Mouse (Mus musculus): ENCODE results near the gene Kdm4a.
A peak's percentile ranks its signal among the peaks of the same experiment; 100 is the strongest.

The Kdm4a gene

GRCm38 (mm10) chr4:118115132-118115531, 64.7 kb downstream of the Kdm4a start:
- DNase-seq (ENCODE audit: low read depth, low spot score) = no peak

- DNase-seq (ENCODE audit: low read depth, low spot score) = no peak
Measured at GRCm38 (mm10) chr4:118112601-118113000, 67.2 kb downstream of the Kdm4a start.

- DNase-seq (ENCODE audit: low read depth, low spot score) = no peak
Measured at GRCm38 (mm10) chr4:118109649-118110048, 70.2 kb downstream of the Kdm4a start.

- DNase-seq (ENCODE audit: low read depth, low spot score) = no peak
Measured at GRCm38 (mm10) chr4:118108779-118109178, 71.1 kb downstream of the Kdm4a start.

GRCm38 (mm10) chr4:118105256-118106053, 74.4 kb downstream of the Kdm4a start:
- no peak for DNase-seq (ENCODE audit: low read depth, low spot score)

GRCm38 (mm10) chr4:118103280-118103830, 76.5 kb downstream of the Kdm4a start:
- no peak for DNase-seq (ENCODE audit: low read depth, low spot score)

- no peak for DNase-seq (ENCODE audit: low read depth, low spot score)
Measured at GRCm38 (mm10) chr4:118101497-118101896, 78.3 kb downstream of the Kdm4a start.

GRCm38 (mm10) chr4:118099637-118100364, 80.0 kb downstream of the Kdm4a start:
- peak; percentile 22 for DNase-seq (ENCODE audit: low read depth, low spot score)

- no peak for DNase-seq (ENCODE audit: low read depth, low spot score)
Measured at GRCm38 (mm10) chr4:118098571-118098970, 81.3 kb downstream of the Kdm4a start.

GRCm38 (mm10) chr4:118096069-118096468, 83.8 kb downstream of the Kdm4a start:
- DNase-seq (ENCODE audit: low read depth, low spot score) = no peak

- no peak for DNase-seq (ENCODE audit: low read depth, low spot score)
Measured at GRCm38 (mm10) chr4:118092784-118093457, 86.9 kb downstream of the Kdm4a start.

- no peak for DNase-seq (ENCODE audit: low read depth, low spot score)
Measured at GRCm38 (mm10) chr4:118090449-118090848, 89.4 kb downstream of the Kdm4a start.

- DNase-seq (ENCODE audit: low read depth, low spot score) = peak; percentile 48
Measured at GRCm38 (mm10) chr4:118089939-118090338, 89.9 kb downstream of the Kdm4a start.

GRCm38 (mm10) chr4:118088771-118089170, 91.1 kb downstream of the Kdm4a start:
- no peak for DNase-seq (ENCODE audit: low read depth, low spot score)

Data from A20 (cell line).